Mouse (Mus musculus): ENCODE data around the gene Elf2. TPM values are rescaled to one million over a fixed set of nuclear protein-coding genes. Genes with fewer than 3 reads are reported as not detected.

Gene Elf2
- polyA plus RNA-seq, 1 experiment from 2014 or later = 53.5 TPM

GRCm38 (mm10) chr3:51209503-51210314, 130.8 kb downstream of the Elf2 start:
- Histone ChIP-seq H3K4me1 (ENCODE audit: control insufficient read depth, insufficient read depth, low read length) (no peaks in the 10 kb centered on the region), H3K4me3 (ENCODE audit: low read length) (no peak overlapping the region), H3K36me3 (ENCODE audit: control insufficient read depth, insufficient read depth, low read length) (no peaks in the 10 kb centered on the region), H3K9me3 (ENCODE audit: control insufficient read depth, low read length) (no peaks in the 10 kb centered on the region), H3K9ac (ENCODE audit: low read depth, low read length) (no peak overlapping the region), H3K4me2 (ENCODE audit: low read depth, low read length) (no peak overlapping the region), H3K27ac (ENCODE audit: low read length) (no peak overlapping the region), H3K27me3 (replicated peaks; ENCODE audit: control insufficient read depth, insufficient read depth, low read length) (no peaks in the 10 kb centered on the region)
- WGBS = 89% methylated on average over 7 of the region's 7 CpGs
- ATAC-seq = 0 out of 2 replicates have a peak, but pooled peaks have one; percentile 18

- no peak overlapping the region for H3K9ac ChIP-seq (ENCODE audit: low read depth, low read length)
- no peak for ATAC-seq
- 61% methylated on average over 5 of the region's 5 CpGs for WGBS
These were observed 131.8 kb downstream of the Elf2 start for GRCm38 (mm10) chr3:51208633-51209032.

GRCm38 (mm10) chr3:51206521-51206920, 133.9 kb downstream of the Elf2 start:
- Histone ChIP-seq H3K9me3 (ENCODE audit: control insufficient read depth, low read length) (no peaks in the 10 kb centered on the region), H3K27me3 (replicated peaks; ENCODE audit: control insufficient read depth, insufficient read depth, low read length) (no peaks in the 10 kb centered on the region), H3K9ac (ENCODE audit: low read depth, low read length) (no peak overlapping the region), H3K4me3 (ENCODE audit: low read length) (no peak overlapping the region), H3K27ac (ENCODE audit: low read length) (no peak overlapping the region), H3K4me2 (ENCODE audit: low read depth, low read length) (no peak overlapping the region), H3K4me1 (ENCODE audit: control insufficient read depth, insufficient read depth, low read length) (no peaks in the 10 kb centered on the region), H3K36me3 (ENCODE audit: control insufficient read depth, insufficient read depth, low read length) (no peaks in the 10 kb centered on the region)
- WGBS = 68% methylated on average over 7 of the region's 7 CpGs
- ATAC-seq = no peak

More at GRCm38 (mm10) chr3:51208633-51209032, 131.8 kb downstream of the Elf2 start:
- Histone ChIP-seq H3K4me2 (ENCODE audit: low read depth, low read length) (no peak overlapping the region), H3K4me1 (ENCODE audit: control insufficient read depth, insufficient read depth, low read length) (no peaks in the 10 kb centered on the region), H3K27ac (ENCODE audit: low read length) (no peak overlapping the region), H3K27me3 (replicated peaks; ENCODE audit: control insufficient read depth, insufficient read depth, low read length) (no peaks in the 10 kb centered on the region), H3K4me3 (ENCODE audit: low read length) (no peak overlapping the region), H3K9me3 (ENCODE audit: control insufficient read depth, low read length) (no peaks in the 10 kb centered on the region), H3K36me3 (ENCODE audit: control insufficient read depth, insufficient read depth, low read length) (no peaks in the 10 kb centered on the region)

- ATAC-seq = peak; percentile 27; the same call in 1 of the 2 replicates
- Histone ChIP-seq H3K4me2 (ENCODE audit: low read depth, low read length) (no peak overlapping the region), H3K9me3 (ENCODE audit: control insufficient read depth, low read length) (0 out of 2 replicates have a peak, but pooled peaks cover 4% of the 10 kb centered on the region), H3K36me3 (ENCODE audit: control insufficient read depth, insufficient read depth, low read length) (no peaks in the 10 kb centered on the region), H3K27me3 (replicated peaks; ENCODE audit: control insufficient read depth, insufficient read depth, low read length) (no peaks in the 10 kb centered on the region), H3K27ac (ENCODE audit: low read length) (no peak overlapping the region), H3K4me3 (ENCODE audit: low read length) (no peak overlapping the region), H3K9ac (ENCODE audit: low read depth, low read length) (no peak overlapping the region), H3K4me1 (ENCODE audit: control insufficient read depth, insufficient read depth, low read length) (no peaks in the 10 kb centered on the region; the same call in 1 of the 2 replicates)
- WGBS = 69% methylated on average over 14 of the region's 14 CpGs
These were observed 135.6 kb downstream of the Elf2 start for GRCm38 (mm10) chr3:51204897-51205296.

DNA sequence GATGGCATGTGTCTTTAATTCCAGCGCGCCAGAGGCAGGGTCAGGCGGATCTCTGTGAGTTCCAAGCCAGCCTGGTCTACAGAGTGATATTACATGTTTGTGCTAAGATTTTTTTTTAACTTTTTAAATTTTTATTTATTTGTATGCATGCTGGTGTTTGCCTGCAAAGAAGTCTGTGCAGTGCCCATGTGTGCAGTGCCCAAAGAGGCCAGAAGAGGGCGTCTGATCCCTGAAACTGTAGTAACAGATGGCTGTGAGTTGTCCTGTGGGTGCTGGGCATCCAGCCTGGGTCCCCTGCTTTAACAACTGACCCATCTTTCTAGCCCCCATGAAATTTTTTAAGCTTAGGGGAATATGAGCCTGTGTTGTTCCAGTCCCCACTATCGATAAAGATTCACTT, 136.0 kb downstream of the Elf2 start:
- no peaks in the 10 kb centered on the region for H3K36me3 ChIP-seq (ENCODE audit: control insufficient read depth, insufficient read depth, low read length)
- H3K9me3 ChIP-seq (ENCODE audit: control insufficient read depth, low read length) = 0 out of 2 replicates have a peak, but pooled peaks cover 4% of the 10 kb centered on the region
- H3K27me3 ChIP-seq (replicated peaks; ENCODE audit: control insufficient read depth, insufficient read depth, low read length) = no peaks in the 10 kb centered on the region
- 88% methylated on average over 5 of the region's 5 CpGs for WGBS
- H3K4me2 ChIP-seq (ENCODE audit: low read depth, low read length) = no peak overlapping the region
- H3K9ac ChIP-seq (ENCODE audit: low read depth, low read length) = no peak overlapping the region
- H3K27ac ChIP-seq (ENCODE audit: low read length) = no peak overlapping the region
- no peak for ATAC-seq
- no peak overlapping the region for H3K4me3 ChIP-seq (ENCODE audit: low read length)
- no peaks in the 10 kb centered on the region; the same call in 1 of the 2 replicates for H3K4me1 ChIP-seq (ENCODE audit: control insufficient read depth, insufficient read depth, low read length)

DNA sequence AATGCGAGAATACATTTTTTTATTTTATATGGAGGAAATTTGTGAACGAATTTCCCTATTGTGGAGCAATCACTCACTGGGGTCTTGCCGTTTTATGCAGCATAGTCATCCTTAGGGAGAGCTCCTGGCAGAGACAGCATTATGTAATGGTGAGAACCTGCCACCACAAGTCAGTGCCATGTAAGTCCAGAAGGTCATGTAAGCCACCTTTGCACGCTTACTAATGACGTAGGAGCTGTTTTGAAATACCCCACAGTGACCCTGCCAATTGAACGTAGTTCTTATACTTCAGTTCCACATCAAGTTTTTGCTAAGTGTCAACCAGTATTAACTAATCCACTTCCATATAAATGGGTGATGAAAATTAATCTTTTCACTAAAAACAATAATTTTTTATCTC, 136.6 kb downstream of the Elf2 start:
- H3K9ac ChIP-seq (ENCODE audit: low read depth, low read length) = no peak overlapping the region
- 93% methylated on average over 6 of the region's 6 CpGs for WGBS
- H3K27ac ChIP-seq (ENCODE audit: low read length) = no peak overlapping the region
- ATAC-seq = no peak
- H3K36me3 ChIP-seq (ENCODE audit: control insufficient read depth, insufficient read depth, low read length) = no peaks in the 10 kb centered on the region
- no peaks in the 10 kb centered on the region; the same call in 1 of the 2 replicates for H3K4me1 ChIP-seq (ENCODE audit: control insufficient read depth, insufficient read depth, low read length)
- H3K4me2 ChIP-seq (ENCODE audit: low read depth, low read length) = no peak overlapping the region
- no peak overlapping the region for H3K4me3 ChIP-seq (ENCODE audit: low read length)
- H3K27me3 ChIP-seq (replicated peaks; ENCODE audit: control insufficient read depth, insufficient read depth, low read length) = no peaks in the 10 kb centered on the region
- H3K9me3 ChIP-seq (ENCODE audit: control insufficient read depth, low read length) = 0 out of 2 replicates have a peak, but pooled peaks cover 4% of the 10 kb centered on the region

Small RNA genes lying within 50 kb of the gene (microRNA-seq; reads per million reads assigned to microRNA genes)
- not detected for gene Gm24282

Other genes starting within 250 kb of the Elf2 start
- 4.9 TPM in 2 replicates for gene Noct, start 116.2 kb downstream of the Elf2 start, polyA plus RNA-seq (2015; fragmentation: Nextera tagmentation; extraction: Ambion mirVana)
- 4.0 and 9.6 TPM in 2 replicates for gene Mgarp, start 56.1 kb upstream of the Elf2 start, polyA plus RNA-seq (2015; fragmentation: Nextera tagmentation; extraction: Ambion mirVana)
- gene Ndufc1, start 68.3 kb upstream of the Elf2 start, polyA plus RNA-seq (2015; fragmentation: Nextera tagmentation; extraction: Ambion mirVana) = 906 and 911 TPM in 2 replicates
- gene Naa15, start 74.5 kb upstream of the Elf2 start, polyA plus RNA-seq (2015; fragmentation: Nextera tagmentation; extraction: Ambion mirVana) = 27.3 and 27.9 TPM in 2 replicates
- gene Rab33b, start 143.3 kb upstream of the Elf2 start, polyA plus RNA-seq (2015; fragmentation: Nextera tagmentation; extraction: Ambion mirVana) = 23.7 and 25.0 TPM in 2 replicates
- 1.8 and 2.0 TPM in 2 replicates for gene Setd7, start 220.2 kb upstream of the Elf2 start, polyA plus RNA-seq (2015; fragmentation: Nextera tagmentation; extraction: Ambion mirVana)

Data from intestine, embryonic 16.5 days (tissue).